13 mouse cellular contexts compared by ENCODE assay signal in the genomic region with DNA sequence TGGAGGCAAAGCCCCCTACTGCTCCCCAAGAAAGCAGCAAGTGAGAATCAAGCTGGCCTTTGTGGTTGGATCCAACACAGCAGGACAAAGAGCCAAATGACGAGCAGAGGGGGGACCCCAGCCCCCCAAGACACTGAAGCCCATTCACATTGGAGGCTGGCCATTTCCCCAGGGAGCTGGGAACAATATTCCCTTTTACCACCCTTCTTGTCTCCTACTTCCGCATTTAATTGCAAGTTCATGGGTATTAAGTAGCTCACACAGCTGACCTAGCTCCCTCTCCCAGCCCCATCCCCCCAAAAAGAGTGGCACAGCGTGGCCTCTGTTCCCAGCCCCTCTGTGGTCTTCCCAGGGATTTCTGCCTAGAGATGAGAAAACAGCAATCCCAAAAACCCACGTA. TPM values are rescaled to one million over a fixed set of nuclear protein-coding genes. Genes with fewer than 3 reads are reported as not detected.
A peak's percentile ranks its signal among the peaks of the same experiment; 100 is the strongest.
DNase-seq lines count a peak whose midpoint lies in the region; ATAC-seq and TF ChIP-seq lines count a peak whose summit lies in the region.
"Had no signal": no experiment of that assay in that cellular context is flagged by ENCODE, and none has a peak within 500 bp of the region (broad histone marks: within the 10 kb centered on the region; RNA-seq: fewer than 3 reads in every experiment).

No protein-coding gene starts in this region.

- no peaks in the 10 kb centered on the region for H3K9me3 ChIP-seq in embryonic facial prominence, embryonic 12.5 days
- no peaks in the 10 kb centered on the region for H3K9me3 ChIP-seq in hindbrain, embryonic 13.5 days
- no peaks in the 10 kb centered on the region for H3K9me3 ChIP-seq in midbrain, embryonic 14.5 days (ENCODE audit: control insufficient read depth, low read length)

- no peak for ATAC-seq in embryonic facial prominence, embryonic 12.5 days (ENCODE audit: insufficient number of reproducible peaks, insufficient read depth, low FRiP score, low TSS enrichment)
- ATAC-seq in hindbrain, embryonic 13.5 days (ENCODE audit: low FRiP score) = peak; percentile 50; the same call in 1 of the 2 replicates
- peak; percentile 57 for ATAC-seq in midbrain, embryonic 14.5 days (ENCODE audit: low FRiP score, low TSS enrichment)
- ATAC-seq in megakaryocyte-erythroid progenitor cell, adult 5-6 weeks (replicated peaks; ENCODE audit: low FRiP score, low TSS enrichment, poor library complexity, severe bottlenecking) = no peak

- H3K9ac ChIP-seq in embryonic facial prominence, embryonic 12.5 days = no peak overlapping the region
- H3K9ac ChIP-seq in hindbrain, embryonic 13.5 days = 0 out of 2 replicates have a peak overlapping the region, but pooled peaks have one; percentile 35
- no peak overlapping the region for H3K9ac ChIP-seq in midbrain, embryonic 14.5 days (replicated peaks; ENCODE audit: low read length)

- H3K4me2 ChIP-seq in embryonic facial prominence, embryonic 12.5 days (replicated peaks) = no peak overlapping the region
- H3K4me2 ChIP-seq in hindbrain, embryonic 13.5 days = peak overlapping the region; percentile 26
- no peak overlapping the region for H3K4me2 ChIP-seq in midbrain, embryonic 14.5 days (ENCODE audit: low read length)
- H3K4me2 ChIP-seq: liver, embryonic 11.5 days had no signal

- no peaks in the 10 kb centered on the region for H3K36me3 ChIP-seq in embryonic facial prominence, embryonic 12.5 days
- no peaks in the 10 kb centered on the region for H3K36me3 ChIP-seq in hindbrain, embryonic 13.5 days
- H3K36me3 ChIP-seq in midbrain, embryonic 14.5 days (ENCODE audit: control insufficient read depth, insufficient read depth, low read length) = no peaks in the 10 kb centered on the region

- H3K27ac ChIP-seq in layer of hippocampus, adult 2 months = peak overlapping the region; percentile 85
- peak overlapping the region; percentile 57; the same call in 1 of the 2 replicates for H3K27ac ChIP-seq in embryonic facial prominence, embryonic 12.5 days
- H3K27ac ChIP-seq in hindbrain, embryonic 13.5 days = peak overlapping the region; percentile 88
- peak overlapping the region; percentile 50; the same call in 1 of the 2 replicates for H3K27ac ChIP-seq in midbrain, embryonic 14.5 days (replicated peaks; ENCODE audit: low read depth, low read length)

- WGBS in embryonic facial prominence, embryonic 12.5 days = 17% methylated on average over 4 of the region's 4 CpGs
- WGBS in hindbrain, embryonic 13.5 days = 10% methylated on average over 4 of the region's 4 CpGs
- 8% methylated on average over 4 of the region's 4 CpGs for WGBS in midbrain, embryonic 14.5 days

- TF ChIP-seq CTCF in layer of hippocampus, adult 2 months (conservative IDR thresholded peaks at IDR 0.05) = no peak; the same call in 1 of the 2 replicates

- DNase-seq in layer of hippocampus, adult 2 months (ENCODE audit: low spot score in 2 of 2) = peak in 1 of 2 experiments; percentile 61
- no peak for DNase-seq in layer of hippocampus, adult 9-10 months (ENCODE audit: low spot score)
- peak; percentile 77 for DNase-seq in midbrain, embryonic 14.5 days
- DNase-seq in adrenal gland, postnatal 4 days (ENCODE audit: low spot score in 2 of 2) = no peak
- no peak for DNase-seq in kidney, postnatal 4 days
- DNase-seq: cerebellum, adult 11 months; kidney, adult 8-10 months; thymus, postnatal 25 days had no signal

- H3K27me3 ChIP-seq in embryonic facial prominence, embryonic 12.5 days = no peaks in the 10 kb centered on the region
- no peaks in the 10 kb centered on the region for H3K27me3 ChIP-seq in hindbrain, embryonic 13.5 days
- H3K27me3 ChIP-seq in midbrain, embryonic 14.5 days (ENCODE audit: control insufficient read depth, insufficient read depth, low read length) = no peaks in the 10 kb centered on the region

- no peak overlapping the region for H3K4me3 ChIP-seq in layer of hippocampus, adult 2 months
- no peak overlapping the region for H3K4me3 ChIP-seq in embryonic facial prominence, embryonic 12.5 days
- H3K4me3 ChIP-seq in hindbrain, embryonic 13.5 days = no peak overlapping the region
- H3K4me3 ChIP-seq in midbrain, embryonic 14.5 days (replicated peaks; ENCODE audit: low read depth, low read length) = no peak overlapping the region
- H3K4me3 ChIP-seq: erythroblast, embryonic 14.5 days had no signal

- peaks cover 41% of the 10 kb centered on the region for H3K4me1 ChIP-seq in embryonic facial prominence, embryonic 12.5 days
- H3K4me1 ChIP-seq in hindbrain, embryonic 13.5 days (replicated peaks) = peaks cover 69% of the 10 kb centered on the region
- peaks cover 26% of the 10 kb centered on the region for H3K4me1 ChIP-seq in midbrain, embryonic 14.5 days (ENCODE audit: control insufficient read depth, insufficient read depth, low read length)

RNA-seq across cellular contexts. Expression of a gene that starts 30.8 kb away (rescaled TPM):
- total RNA-seq in layer of hippocampus, adult 2 months (2021) = 10 to 100 TPM; 69.9 to 71.3 TPM
- 36.2 and 41.5 TPM in 2 replicates for polyA plus RNA-seq in embryonic facial prominence, embryonic 12.5 days (2016; fragmentation: Nextera tagmentation; extraction: Ambion mirVana)
- 24.7 and 29.7 TPM in 2 replicates for polyA plus RNA-seq in hindbrain, embryonic 13.5 days (2015; fragmentation: Nextera tagmentation; extraction: Ambion mirVana)
- polyA plus RNA-seq in midbrain, embryonic 14.5 days (2014; fragmentation: Nextera tagmentation; extraction: Ambion mirVana) = 20.3 and 24.2 TPM in 2 replicates
- 34.5 and 39.2 TPM in 2 replicates for total RNA-seq in megakaryocyte-erythroid progenitor cell, adult 5-6 weeks (2014; fragmentation: Nextera tagmentation)
- total RNA-seq in megakaryocyte-erythroid progenitor cell, adult 5-6 weeks (2017) = 9.2 and 10.0 TPM in 2 replicates
- 10 to 100 TPM; 20.9 to 21.2 TPM for total RNA-seq in adrenal gland, postnatal 4 days (2021)

Comparison
In these comparisons a context has a peak if more than half of its experiments do, and no peak if none do; other contexts are left out.
1. ATAC-seq: peak in hindbrain, embryonic 13.5 days (single experiment) and midbrain, embryonic 14.5 days (single experiment); none in embryonic facial prominence, embryonic 12.5 days (single experiment) and megakaryocyte-erythroid progenitor cell, adult 5-6 weeks (single experiment).
2. Peak in every context shown above with its lines, with median percentiles within 50 percentile points of each other: H3K27ac ChIP-seq.